Mouse (Mus musculus): ENCODE results near the gene Fgf15. TPM values are rescaled to one million over a fixed set of nuclear protein-coding genes. Genes with fewer than 3 reads are reported as not detected.

Gene Fgf15
- polyA plus RNA-seq, 1 experiment: 2.6 TPM

- WGBS: 41% methylated on average over 8 of the region's 8 CpGs
- H3K36me3 ChIP-seq (ENCODE audit: control insufficient read depth, insufficient read depth, low read length): peaks cover 26% of the 10 kb centered on the region
- no peak for TF ChIP-seq POLR2A (IDR thresholded peaks at IDR 0.05; ENCODE audit: low read depth, low read length)
- TF ChIP-seq CTCF (IDR thresholded peaks at IDR 0.05; ENCODE audit: extremely low read depth, insufficient read length, insufficient replicate concordance, low read depth, low read length): no peak
- H3K4me1 ChIP-seq (ENCODE audit: control insufficient read depth, insufficient read depth, insufficient read length, low read length): no peaks in the 10 kb centered on the region
- H3K27ac ChIP-seq (ENCODE audit: insufficient read depth, low read depth, low read length): no peak overlapping the region
- H3K27me3 ChIP-seq (ENCODE audit: control insufficient read depth, insufficient read depth, low read length): no peaks in the 10 kb centered on the region
- H3K4me3 ChIP-seq (ENCODE audit: low read depth, low read length): no peak overlapping the region
Observed at GRCm38 (mm10) chr7:144929506-144929905, 33.2 kb downstream of the Fgf15 start.

- Histone ChIP-seq H3K27me3 (ENCODE audit: control insufficient read depth, insufficient read depth, low read length) (no peaks in the 10 kb centered on the region), H3K27ac (ENCODE audit: insufficient read depth, low read depth, low read length) (no peak overlapping the region), H3K4me3 (ENCODE audit: low read depth, low read length) (no peak overlapping the region), H3K36me3 (ENCODE audit: control insufficient read depth, insufficient read depth, low read length) (peaks cover 28% of the 10 kb centered on the region), H3K4me1 (ENCODE audit: control insufficient read depth, insufficient read depth, insufficient read length, low read length) (no peaks in the 10 kb centered on the region)
- 82% methylated on average over 5 of the region's 5 CpGs for WGBS
- TF ChIP-seq POLR2A (IDR thresholded peaks at IDR 0.05; ENCODE audit: low read depth, low read length) (no peak), CTCF (IDR thresholded peaks at IDR 0.05; ENCODE audit: extremely low read depth, insufficient read length, insufficient replicate concordance, low read depth, low read length) (no peak)
Observed at GRCm38 (mm10) chr7:144929931-144930330, 33.6 kb downstream of the Fgf15 start.

GRCm38 (mm10) chr7:144931778-144932177 lies 35.4 kb downstream of the Fgf15 start:
- WGBS: 43% methylated on average over 3 of the region's 3 CpGs
- peak; percentile 63; the same call in 1 of the 2 replicates for TF ChIP-seq CTCF (IDR thresholded peaks at IDR 0.05; ENCODE audit: extremely low read depth, insufficient read length, insufficient replicate concordance, low read depth, low read length)
- TF ChIP-seq POLR2A (IDR thresholded peaks at IDR 0.05; ENCODE audit: low read depth, low read length): no peak
- H3K27me3 ChIP-seq (ENCODE audit: control insufficient read depth, insufficient read depth, low read length): no peaks in the 10 kb centered on the region
- H3K4me3 ChIP-seq (ENCODE audit: low read depth, low read length): no peak overlapping the region
- no peaks in the 10 kb centered on the region for H3K4me1 ChIP-seq (ENCODE audit: control insufficient read depth, insufficient read depth, insufficient read length, low read length)
- no peak overlapping the region for H3K27ac ChIP-seq (ENCODE audit: insufficient read depth, low read depth, low read length)
- H3K36me3 ChIP-seq (ENCODE audit: control insufficient read depth, insufficient read depth, low read length): peaks cover 42% of the 10 kb centered on the region

- H3K4me3 ChIP-seq (ENCODE audit: low read depth, low read length): no peak overlapping the region
- peaks cover 45% of the 10 kb centered on the region for H3K36me3 ChIP-seq (ENCODE audit: control insufficient read depth, insufficient read depth, low read length)
- H3K27ac ChIP-seq (ENCODE audit: insufficient read depth, low read depth, low read length): no peak overlapping the region
- no peaks in the 10 kb centered on the region for H3K4me1 ChIP-seq (ENCODE audit: control insufficient read depth, insufficient read depth, insufficient read length, low read length)
- WGBS: 67% methylated on average over 18 of the region's 18 CpGs
- TF ChIP-seq POLR2A (IDR thresholded peaks at IDR 0.05; ENCODE audit: low read depth, low read length): no peak
- no peak for TF ChIP-seq CTCF (IDR thresholded peaks at IDR 0.05; ENCODE audit: extremely low read depth, insufficient read length, insufficient replicate concordance, low read depth, low read length)
- H3K27me3 ChIP-seq (ENCODE audit: control insufficient read depth, insufficient read depth, low read length): no peaks in the 10 kb centered on the region
Observed at GRCm38 (mm10) chr7:144932389-144932937, 36.1 kb downstream of the Fgf15 start.

DNA sequence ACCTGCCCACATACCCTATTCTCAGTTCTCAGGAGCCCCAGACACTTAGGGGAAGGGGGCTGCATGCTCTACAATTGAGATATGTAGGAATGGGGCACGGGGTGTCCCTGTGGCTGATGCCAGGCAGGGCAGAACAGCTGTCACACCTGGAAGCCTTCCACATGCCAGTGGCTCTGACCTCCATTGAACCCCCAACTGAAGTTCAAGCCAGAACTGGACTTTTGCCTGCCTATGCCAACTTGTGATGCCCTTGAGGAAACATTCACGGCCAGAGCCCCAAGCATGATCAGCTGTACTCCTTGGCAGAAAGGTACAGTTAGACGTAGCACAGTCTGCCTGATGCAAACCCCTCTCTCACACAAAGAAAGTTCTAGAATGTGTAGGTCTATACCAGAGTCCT lies 37.0 kb downstream of the Fgf15 start:
- no peak overlapping the region for H3K27ac ChIP-seq (ENCODE audit: insufficient read depth, low read depth, low read length)
- WGBS: 65% methylated on average over 3 of the region's 3 CpGs

GRCm38 (mm10) chr7:144933796-144934195 lies 37.5 kb downstream of the Fgf15 start:
- no peak for TF ChIP-seq POLR2A (IDR thresholded peaks at IDR 0.05; ENCODE audit: low read depth, low read length)
- no peak for TF ChIP-seq CTCF (IDR thresholded peaks at IDR 0.05; ENCODE audit: extremely low read depth, insufficient read length, insufficient replicate concordance, low read depth, low read length)
- peaks cover 45% of the 10 kb centered on the region for H3K36me3 ChIP-seq (ENCODE audit: control insufficient read depth, insufficient read depth, low read length)
- H3K4me3 ChIP-seq (ENCODE audit: low read depth, low read length): no peak overlapping the region
- H3K27ac ChIP-seq (ENCODE audit: insufficient read depth, low read depth, low read length): no peak overlapping the region
- WGBS: 78% methylated on average over 8 of the region's 8 CpGs
- no peaks in the 10 kb centered on the region for H3K4me1 ChIP-seq (ENCODE audit: control insufficient read depth, insufficient read depth, insufficient read length, low read length)
- H3K27me3 ChIP-seq (ENCODE audit: control insufficient read depth, insufficient read depth, low read length): no peaks in the 10 kb centered on the region

More for the DNA sequence above, 37.0 kb downstream of the Fgf15 start:
- Histone ChIP-seq H3K4me3 (ENCODE audit: low read depth, low read length) (no peak overlapping the region), H3K27me3 (ENCODE audit: control insufficient read depth, insufficient read depth, low read length) (no peaks in the 10 kb centered on the region), H3K4me1 (ENCODE audit: control insufficient read depth, insufficient read depth, insufficient read length, low read length) (no peaks in the 10 kb centered on the region), H3K36me3 (ENCODE audit: control insufficient read depth, insufficient read depth, low read length) (peaks cover 45% of the 10 kb centered on the region)
- TF ChIP-seq CTCF (IDR thresholded peaks at IDR 0.05; ENCODE audit: extremely low read depth, insufficient read length, insufficient replicate concordance, low read depth, low read length): no peak
- no peak for TF ChIP-seq POLR2A (IDR thresholded peaks at IDR 0.05; ENCODE audit: low read depth, low read length)

DNA sequence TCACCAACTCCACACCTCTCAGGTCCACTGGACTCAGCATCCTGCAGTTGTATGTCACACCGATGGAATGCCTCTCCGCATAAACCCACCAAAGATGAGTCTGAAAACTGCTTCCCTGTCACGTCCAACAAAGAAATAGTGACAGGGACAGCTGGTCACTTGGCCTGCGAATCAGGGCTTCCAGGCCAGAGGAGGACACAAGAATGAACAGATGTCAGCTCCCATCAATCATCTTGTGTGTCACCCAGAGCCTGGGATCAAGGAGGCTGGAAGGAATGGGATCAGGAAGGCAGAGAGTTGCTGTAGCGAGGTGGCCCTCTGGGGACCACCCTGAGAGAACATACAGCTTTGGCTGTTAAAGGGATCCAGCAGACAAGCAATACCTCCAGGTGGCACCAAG lies 38.6 kb downstream of the Fgf15 start:
- H3K27me3 ChIP-seq (ENCODE audit: control insufficient read depth, insufficient read depth, low read length): no peaks in the 10 kb centered on the region
- WGBS: 85% methylated on average over 5 of the region's 5 CpGs

More for the DNA sequence above, 38.6 kb downstream of the Fgf15 start:
- TF ChIP-seq CTCF (IDR thresholded peaks at IDR 0.05; ENCODE audit: extremely low read depth, insufficient read length, insufficient replicate concordance, low read depth, low read length) (no peak), POLR2A (IDR thresholded peaks at IDR 0.05; ENCODE audit: low read depth, low read length) (no peak)
- H3K4me1 ChIP-seq (ENCODE audit: control insufficient read depth, insufficient read depth, insufficient read length, low read length): no peaks in the 10 kb centered on the region; the same call in 1 of the 2 replicates
- no peak overlapping the region for H3K27ac ChIP-seq (ENCODE audit: insufficient read depth, low read depth, low read length)
- peaks cover 41% of the 10 kb centered on the region for H3K36me3 ChIP-seq (ENCODE audit: control insufficient read depth, insufficient read depth, low read length)
- no peak overlapping the region for H3K4me3 ChIP-seq (ENCODE audit: low read depth, low read length)
